Mouse (Mus musculus) layer of hippocampus, adult 2 months (tissue): ENCODE data around the gene Ndufs2. TPM values are rescaled to one million over a fixed set of nuclear protein-coding genes. Genes with fewer than 3 reads are reported as not detected.

Experiments
- DNase-seq, 2 experiments: peaks; one replicate each; pipeline ENCODE4 v3.0.0; 2022; ENCODE audit warnings: low spot score in 2 of 2
- H3K27ac ChIP-seq: fragments of 200-600 bp; 2 replicates; pipeline ENCODE4 v1.8.1; 2022
- H3K4me3 ChIP-seq: fragments of 200-600 bp; 2 replicates; pipeline ENCODE4 v1.8.1; 2022; ENCODE audit warnings: mild to moderate bottlenecking
- CTCF ChIP-seq: fragments of 200-600 bp; conservative IDR thresholded peaks from 2 replicates; pipeline ENCODE4 v1.8.1; 2022; ENCODE audit warnings: antibody characterized with exemption, mild to moderate bottlenecking, moderate library complexity
- total RNA-seq, 2 experiments: library from RNA; stranded (reverse); gene quantifications; 2 replicates each; pipeline ENCODE4 v1.2.3; 2021

Ndufs2 gene
- total RNA-seq, 2 experiments from 2014 or later, result 254 to 273 TPM

GRCm38 (mm10) chr1:171283188-171284160, 32.3 kb upstream of the Ndufs2 start:
- DNase-seq, result peak in 1 of 2 experiments; percentile 6
- Histone ChIP-seq H3K4me3 (no peak overlapping the region), H3K27ac (peak overlapping the region; percentile 28; the same call in 1 of the 2 replicates)
- no peak for TF ChIP-seq CTCF

GRCm38 (mm10) chr1:171282086-171282805, 31.1 kb upstream of the Ndufs2 start:
- TF ChIP-seq CTCF, result no peak

DNA sequence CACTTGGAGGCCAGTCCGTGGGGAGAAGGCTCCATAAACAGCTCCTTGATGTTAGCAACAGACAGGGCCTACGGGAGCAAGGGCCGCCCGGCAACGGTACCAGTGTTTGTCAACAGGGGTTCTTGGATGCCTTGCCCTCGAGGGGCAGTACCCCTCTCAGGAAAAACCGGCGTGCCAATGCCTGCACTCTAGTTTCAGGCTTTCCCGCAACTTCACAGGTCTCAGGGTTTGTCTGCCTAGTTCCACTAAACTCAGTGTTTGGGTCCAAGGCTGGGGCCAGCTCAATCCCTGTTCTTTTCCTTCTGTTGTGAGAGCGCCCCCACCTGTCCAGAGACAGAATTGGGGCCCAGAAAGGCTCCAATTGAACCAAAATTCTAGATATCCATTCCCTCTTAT, 30.3 kb upstream of the Ndufs2 start:
- Histone ChIP-seq H3K4me3 (peak overlapping the region; percentile 70), H3K27ac (peak overlapping the region; percentile 83)
- peak; percentile 70 to 84 for DNase-seq
- peak; percentile 91 for TF ChIP-seq CTCF

More at GRCm38 (mm10) chr1:171282086-171282805, 31.1 kb upstream of the Ndufs2 start:
- DNase-seq, result peak; percentile 1 to 8
- peak overlapping the region; percentile 70 for H3K4me3 ChIP-seq
- H3K27ac ChIP-seq, result peak overlapping the region; percentile 83

GRCm38 (mm10) chr1:171280916-171281527, 29.8 kb upstream of the Ndufs2 start, which contains the start of gene Ppox:
Gene Ppox (minus strand): TSS chr1:171281186.
- Histone ChIP-seq H3K4me3 (peak within 1 kb of the TSS; percentile 70), H3K27ac (peak within 1 kb of the TSS; percentile 83)
- no peak for TF ChIP-seq CTCF
- DNase-seq, result peak; percentile 87 to 97

- Histone ChIP-seq H3K27ac (peak overlapping the region; percentile 50), H3K4me3 (peak overlapping the region; percentile 70)
- TF ChIP-seq CTCF, result no peak
- peak in 1 of 2 experiments; percentile 7 for DNase-seq
Measured at GRCm38 (mm10) chr1:171280250-171280915, 29.2 kb upstream of the Ndufs2 start.

GRCm38 (mm10) chr1:171279721-171280120, 28.5 kb upstream of the Ndufs2 start:
- no peak for TF ChIP-seq CTCF
- no peak overlapping the region for H3K4me3 ChIP-seq
- peak in 1 of 2 experiments; percentile 6 for DNase-seq
- H3K27ac ChIP-seq, result no peak overlapping the region

GRCm38 (mm10) chr1:171279012-171279705, 28.0 kb upstream of the Ndufs2 start:
- Histone ChIP-seq H3K27ac (no peak overlapping the region), H3K4me3 (no peak overlapping the region)
- TF ChIP-seq CTCF, result no peak
- peak in 1 of 2 experiments; percentile 6 for DNase-seq

GRCm38 (mm10) chr1:171278436-171278835, 27.2 kb upstream of the Ndufs2 start:
- Histone ChIP-seq H3K27ac (no peak overlapping the region), H3K4me3 (no peak overlapping the region)
- no peak for DNase-seq
- no peak for TF ChIP-seq CTCF

DNA sequence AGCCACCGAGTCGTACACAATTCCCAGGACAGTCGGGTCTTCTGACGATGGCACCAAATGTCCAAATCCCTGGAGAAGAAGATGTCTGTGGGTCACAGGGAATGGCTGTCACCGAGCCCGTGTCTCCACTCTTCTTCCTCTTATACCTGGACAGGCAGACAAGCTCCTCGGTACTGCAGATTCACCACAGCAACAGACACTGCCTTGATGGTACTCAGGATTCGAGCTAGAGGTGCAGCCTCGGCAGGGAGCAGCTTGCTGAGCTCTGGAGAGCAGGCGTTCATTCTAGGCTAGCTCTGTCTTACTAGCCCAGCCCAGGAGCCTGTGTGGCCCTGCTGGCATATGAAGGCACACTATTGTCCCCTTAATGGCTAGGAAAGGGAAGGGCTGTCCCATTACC, 26.5 kb upstream of the Ndufs2 start:
- H3K4me3 ChIP-seq, result no peak overlapping the region
- no peak for DNase-seq
- TF ChIP-seq CTCF, result no peak
- no peak overlapping the region for H3K27ac ChIP-seq

- Histone ChIP-seq H3K27ac (no peak overlapping the region), H3K4me3 (no peak overlapping the region)
- no peak for DNase-seq
- no peak for TF ChIP-seq CTCF
Measured at GRCm38 (mm10) chr1:171276110-171276748, 25.0 kb upstream of the Ndufs2 start.

DNA sequence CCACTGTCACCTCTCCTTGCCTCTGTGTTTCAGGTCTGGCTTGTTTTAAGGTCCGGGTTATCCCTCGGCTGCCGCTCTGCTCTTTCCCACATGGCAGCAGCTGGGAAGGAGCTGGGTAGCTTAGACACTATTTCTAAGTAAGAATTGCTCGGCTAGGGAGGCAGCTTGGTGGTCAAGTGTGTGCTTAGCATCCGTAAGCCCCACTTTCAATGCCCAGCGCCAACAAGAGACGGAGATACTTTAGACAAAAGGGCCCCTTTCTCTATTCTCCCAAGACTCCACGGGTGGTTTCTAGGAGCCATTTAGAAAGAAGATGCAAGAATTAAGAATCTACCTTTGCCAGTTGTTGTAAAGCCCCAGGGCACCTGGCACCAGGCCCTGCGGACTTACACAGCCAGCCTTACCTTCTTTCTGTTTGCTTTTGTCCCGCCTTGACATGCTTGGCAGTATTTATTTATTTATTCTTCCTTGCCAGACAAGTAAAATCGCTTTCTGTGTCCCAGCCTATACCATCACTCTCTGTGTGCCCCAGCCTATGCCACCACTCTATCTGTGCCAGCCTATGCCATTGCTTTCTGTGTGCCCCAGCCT, 24.1 kb upstream of the Ndufs2 start:
- no peak overlapping the region for H3K4me3 ChIP-seq
- DNase-seq, result no peak
- no peak for TF ChIP-seq CTCF

More for the DNA sequence above, 24.1 kb upstream of the Ndufs2 start:
- no peak overlapping the region for H3K27ac ChIP-seq
